Mouse (Mus musculus) ES-E14 (cell line): Measurements from ENCODE around the gene Tek.

ENCODE experiments used
- CHD2 ChIP-seq: IDR thresholded peaks from 2 replicates; pipeline ENCODE4 v1.6.1; 2014; ENCODE audit warnings: mild to moderate bottlenecking, low read depth, low read length, inconsistent platforms
- MAFK ChIP-seq: IDR thresholded peaks from 2 replicates; pipeline ENCODE4 v1.6.1; 2014; ENCODE audit warnings: mild to moderate bottlenecking, low read depth, low read length, inconsistent platforms; ENCODE audit not compliant: insufficient read depth

GRCm38 (mm10) chr4:94692175-94692574, 46.9 kb upstream of the Tek start:
- TF ChIP-seq CHD2 = no peak
- no peak for TF ChIP-seq MAFK
